Mouse (Mus musculus) naive thymus-derived CD4-positive, alpha-beta T cell, adult 2 months (primary cell): Measurements from ENCODE around the gene Popdc2.
"Not testable (repeated sequence)": the region's sequence is repeated elsewhere in the genome, so short reads cannot be mapped to it uniquely, and the experiment has no call there.

Experiments used
- DNase-seq: peaks from one replicate; pipeline ENCODE4 v3.0.0-alpha.2; 2011; ENCODE audit warnings: low read depth

The Popdc2 gene

DNA sequence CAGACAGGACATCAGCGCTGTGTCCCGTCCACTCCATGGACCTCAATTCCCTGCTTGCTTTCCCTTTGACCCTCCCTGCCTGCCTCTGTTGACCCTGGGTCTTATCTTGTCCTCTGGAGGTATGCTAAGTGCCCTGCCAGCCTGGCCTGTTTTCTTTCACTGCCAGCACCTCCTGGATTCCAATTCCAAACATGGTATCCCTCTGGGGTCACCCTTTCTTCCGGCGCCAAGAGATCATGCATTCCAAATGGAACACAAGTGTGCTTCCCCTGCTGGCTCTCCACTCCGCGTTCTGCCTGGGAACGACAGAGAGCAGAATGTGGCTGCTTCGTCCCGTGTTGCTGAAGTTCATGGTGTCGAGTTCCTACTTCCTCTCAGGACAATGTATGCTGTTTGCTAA, at the start of gene Popdc2:
Popdc2 (plus strand) TSS at position 277 of the 400 bp plus-strand sequence.
- DNase-seq = no peak

DNA sequence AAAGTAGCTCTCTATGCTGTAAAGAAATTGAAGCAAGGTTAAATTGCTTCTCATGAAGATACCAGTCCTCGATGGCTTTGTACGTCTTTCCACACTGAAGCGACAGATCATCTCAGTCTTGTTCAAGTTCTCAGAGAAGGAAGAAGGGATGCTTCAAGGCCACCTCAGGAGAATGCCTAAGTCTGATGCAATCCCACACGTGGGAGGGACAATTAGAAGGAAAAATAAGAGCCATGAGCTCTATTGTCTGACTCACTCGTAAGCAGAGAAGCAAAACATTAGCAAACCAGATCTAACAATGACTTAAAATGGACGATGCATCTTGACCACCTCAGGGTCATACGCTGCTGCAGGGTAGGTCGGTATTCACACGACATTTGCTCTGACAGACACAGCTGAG, 43.5 kb upstream of the Popdc2 start:
- DNase-seq = no peak

DNA sequence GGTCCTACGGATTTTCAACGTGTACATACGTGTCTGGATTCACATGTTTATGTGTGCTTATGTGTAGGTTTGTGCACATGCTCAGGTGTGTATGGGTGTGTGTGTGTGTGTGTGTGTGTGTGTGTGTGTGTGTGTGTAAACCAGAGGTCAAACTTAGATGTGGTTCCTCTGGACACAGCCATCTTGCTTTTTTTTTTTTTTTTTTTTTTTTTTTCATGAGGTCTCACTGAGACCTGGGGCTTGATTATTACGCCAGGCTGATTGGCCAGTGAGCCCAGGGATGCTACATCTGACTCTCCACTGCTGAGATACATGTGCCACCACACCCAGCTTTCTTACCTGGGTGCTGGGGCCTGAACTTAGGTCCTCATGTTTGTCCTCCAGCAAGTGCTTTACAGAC, 42.9 kb upstream of the Popdc2 start:
- DNase-seq = no peak

DNA sequence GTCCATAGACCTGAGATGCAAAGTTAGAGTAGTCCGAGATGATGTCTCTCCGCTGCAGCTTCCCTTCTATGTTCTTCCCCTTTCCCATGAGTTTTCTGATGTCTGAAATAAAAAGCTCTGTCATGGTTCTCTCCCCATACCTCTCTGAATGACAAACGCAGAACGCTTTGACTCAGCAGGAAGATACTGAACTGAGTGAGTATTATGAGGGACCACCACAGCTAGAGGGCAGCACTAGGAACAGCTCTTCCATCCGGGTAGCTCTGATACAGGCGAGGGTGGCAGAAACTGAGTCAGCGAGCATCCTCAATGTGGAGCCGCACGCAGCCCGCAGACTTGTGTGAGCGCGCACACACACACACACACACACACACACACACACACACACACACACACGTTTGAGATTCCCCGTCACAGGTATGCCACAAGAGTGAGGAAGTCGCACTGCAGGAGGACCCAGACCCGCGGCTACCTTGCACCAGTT, 40.5 kb upstream of the Popdc2 start:
- DNase-seq = peak; percentile 66

DNA sequence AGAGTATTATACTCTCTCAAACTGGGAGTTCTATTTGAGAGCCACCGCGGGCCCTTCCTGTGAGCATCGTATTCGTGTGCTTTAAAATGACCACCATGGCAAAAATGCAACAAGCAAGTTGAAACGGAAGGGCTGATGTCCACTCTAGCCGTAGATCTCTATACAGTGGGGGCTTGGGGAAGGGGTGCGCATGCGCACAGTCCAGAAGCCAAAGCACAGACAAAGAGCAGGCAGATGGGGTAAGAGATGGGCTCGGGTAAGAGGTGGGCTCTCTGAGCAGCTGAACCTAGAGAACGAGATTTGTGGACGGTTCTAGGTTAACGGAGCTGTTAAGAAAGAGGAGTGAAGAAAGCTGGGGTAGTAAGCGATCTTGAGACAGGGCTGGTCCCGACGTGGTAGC, 37.7 kb upstream of the Popdc2 start:
- DNase-seq = no peak

DNA sequence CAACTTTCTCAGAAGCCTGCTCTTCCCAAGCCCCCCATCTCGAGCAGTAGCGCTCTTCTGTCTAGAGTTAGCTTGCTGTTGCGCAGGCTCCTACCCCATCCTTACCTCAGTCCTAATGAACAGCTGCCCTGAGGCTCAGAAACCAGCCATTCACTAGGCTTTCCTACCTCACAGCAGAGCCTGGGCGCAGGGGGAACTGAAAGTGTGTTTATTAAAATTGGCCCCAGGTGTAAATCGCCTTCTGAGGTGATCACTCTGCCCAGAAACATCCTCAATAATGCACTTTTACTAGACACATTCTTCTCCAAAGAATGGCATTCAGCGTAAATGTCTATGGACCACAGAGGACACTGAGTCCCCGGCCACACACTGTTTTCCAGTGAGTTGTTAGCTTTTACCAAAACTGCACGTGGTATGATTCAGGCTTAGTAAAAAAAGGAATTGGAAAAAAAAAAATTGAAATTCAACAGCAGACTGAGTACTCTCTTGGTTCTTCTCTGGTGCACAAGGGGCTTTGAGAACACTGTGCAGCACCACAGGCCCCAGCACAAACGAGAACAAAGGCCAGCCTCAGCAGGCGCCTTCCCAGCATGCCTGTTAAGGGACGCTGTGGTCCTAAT, 35.1 kb upstream of the Popdc2 start:
- no peak for DNase-seq

DNA sequence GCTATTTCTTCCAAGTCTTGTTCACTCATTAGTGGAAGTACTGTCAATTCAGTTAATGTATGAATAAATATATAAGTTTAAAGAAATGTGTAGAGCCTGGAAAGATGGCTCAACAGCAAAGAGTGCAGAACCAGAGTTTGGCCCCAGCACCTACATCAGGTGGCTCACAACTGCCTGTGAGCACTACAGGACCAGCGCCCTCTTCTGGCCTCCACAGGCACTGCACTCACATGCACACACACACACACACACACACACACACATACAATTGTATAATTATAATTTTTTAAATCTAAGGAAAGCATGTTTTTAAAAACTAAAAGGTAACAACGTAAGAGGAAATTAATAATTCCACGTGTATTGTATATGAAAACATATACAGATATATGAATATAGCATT, 32.7 kb upstream of the Popdc2 start:
- no peak for DNase-seq

DNA sequence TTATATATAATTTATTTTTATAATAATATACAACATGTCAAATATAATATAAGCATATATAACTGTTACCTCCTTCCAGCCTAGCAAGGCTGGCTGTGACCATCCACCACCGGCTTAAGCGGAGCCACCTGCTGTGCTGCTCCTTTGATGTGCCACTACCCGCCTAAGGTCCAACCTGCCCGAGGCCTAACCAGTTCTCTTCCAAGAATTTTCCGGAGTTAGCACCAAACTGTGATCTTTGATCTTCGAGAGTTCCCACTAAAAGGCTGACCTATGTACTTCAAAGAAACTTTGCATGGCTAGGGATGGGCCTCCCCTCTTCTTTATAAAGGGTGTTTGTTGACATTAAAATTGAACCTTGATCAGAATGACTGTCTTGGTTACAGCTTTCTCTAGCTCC, 27.6 kb upstream of the Popdc2 start:
- DNase-seq = no peak

DNA sequence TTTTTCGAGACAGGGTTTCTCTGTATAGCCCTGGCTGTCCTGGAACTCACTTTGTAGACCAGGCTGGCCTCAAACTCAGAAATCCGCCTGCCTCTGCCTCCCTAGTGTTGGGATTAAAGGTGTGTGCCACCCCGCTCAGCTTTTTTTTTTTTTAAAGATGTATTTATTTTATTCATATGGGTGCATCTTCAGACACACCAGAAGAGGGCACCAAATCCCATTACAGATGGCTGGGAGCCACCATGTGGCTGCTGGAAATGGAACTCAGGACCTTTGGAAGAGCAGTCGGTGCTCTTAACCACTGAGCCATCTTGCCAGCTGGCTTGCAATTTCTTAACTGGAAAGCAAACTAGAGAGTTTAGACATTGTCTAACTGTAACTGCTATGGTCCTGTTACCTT, 23.9 kb upstream of the Popdc2 start:
- DNase-seq = not testable (repeated sequence)

DNA sequence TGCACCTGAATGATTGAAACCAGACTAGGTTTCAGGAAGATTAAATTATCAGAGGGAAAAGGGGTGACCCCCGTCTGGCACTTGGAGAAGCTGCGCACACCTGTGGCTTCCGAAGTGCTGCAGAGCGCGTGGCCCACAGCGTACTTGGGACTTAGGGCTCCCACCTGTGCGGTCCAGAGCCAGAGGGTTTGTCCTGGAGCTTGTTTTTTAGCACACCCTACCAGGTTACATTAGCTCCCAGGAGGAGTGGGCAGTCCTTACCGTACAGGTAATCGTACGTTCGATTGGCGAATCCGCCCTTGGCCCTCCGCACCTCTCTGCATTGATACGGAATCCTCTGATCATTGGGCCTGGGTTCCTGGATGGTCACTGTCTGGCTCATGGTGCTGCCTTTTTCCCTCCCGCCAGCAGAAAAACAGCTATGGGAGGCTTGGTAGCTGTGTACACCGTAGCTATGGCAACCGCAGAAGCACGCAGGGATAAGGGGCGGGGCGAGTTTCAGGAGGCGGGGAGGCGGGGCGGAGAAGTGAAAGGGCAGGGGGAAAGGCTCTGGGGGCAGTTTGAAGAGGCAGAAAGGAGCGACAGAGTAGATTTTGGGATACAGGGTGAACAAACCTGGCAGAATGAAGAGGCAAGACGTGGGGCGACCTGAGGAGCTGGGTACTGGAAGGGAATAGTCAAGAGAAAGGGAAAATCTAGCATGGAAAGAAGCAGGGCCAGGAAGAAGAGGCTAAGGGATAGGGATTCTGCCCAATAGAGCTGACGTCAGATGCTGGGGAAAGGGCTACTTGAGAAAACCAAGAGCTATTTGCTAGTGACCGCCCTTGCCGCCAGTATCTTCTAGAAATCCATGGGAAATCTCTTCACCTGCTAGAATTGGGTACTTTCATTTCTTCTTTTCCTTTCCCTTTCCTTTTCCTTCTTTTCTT, 20.3 kb upstream of the Popdc2 start, which contains the start of gene Maats1:
Maats1 (minus strand) TSS at position 748 of the 929 bp plus-strand sequence.
- peak; percentile 42 for DNase-seq

DNA sequence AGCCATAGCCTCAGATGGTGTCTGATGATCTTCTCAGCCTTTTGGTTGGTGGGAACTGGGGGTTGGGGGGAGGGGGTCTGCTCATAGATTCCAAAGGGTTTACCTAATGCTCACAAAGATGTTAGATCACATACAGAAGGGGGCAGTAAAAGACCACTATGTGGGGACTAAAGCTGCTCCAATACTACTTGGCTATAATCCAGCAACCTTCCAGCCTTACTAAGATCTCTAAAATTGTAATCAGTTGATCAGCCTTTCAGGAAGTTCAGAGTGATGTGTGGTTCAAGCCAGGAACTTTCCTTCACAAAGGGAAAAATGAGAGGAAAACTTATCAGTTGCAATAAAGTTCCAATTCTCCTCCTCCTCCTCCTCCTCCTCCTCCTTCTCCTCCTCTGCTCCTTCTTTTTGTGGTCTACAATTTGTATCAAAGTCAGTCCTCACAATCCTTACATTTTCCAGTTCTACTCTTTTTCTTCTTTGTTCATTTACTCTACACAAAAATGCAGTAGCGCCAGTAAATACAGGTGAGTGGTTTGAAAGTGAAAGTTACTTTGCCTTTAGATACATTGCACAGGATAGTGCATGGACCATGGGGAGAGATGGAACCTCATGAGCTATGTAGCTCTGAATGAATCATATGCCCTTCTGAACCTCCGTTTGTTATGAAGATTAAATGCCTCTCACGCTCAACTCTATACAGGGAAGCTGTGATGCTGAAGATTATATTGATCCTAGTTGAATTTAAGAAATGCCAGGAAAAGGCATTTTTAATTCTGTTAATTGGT, 16.9 kb upstream of the Popdc2 start:
- DNase-seq = peak; percentile 34

DNA sequence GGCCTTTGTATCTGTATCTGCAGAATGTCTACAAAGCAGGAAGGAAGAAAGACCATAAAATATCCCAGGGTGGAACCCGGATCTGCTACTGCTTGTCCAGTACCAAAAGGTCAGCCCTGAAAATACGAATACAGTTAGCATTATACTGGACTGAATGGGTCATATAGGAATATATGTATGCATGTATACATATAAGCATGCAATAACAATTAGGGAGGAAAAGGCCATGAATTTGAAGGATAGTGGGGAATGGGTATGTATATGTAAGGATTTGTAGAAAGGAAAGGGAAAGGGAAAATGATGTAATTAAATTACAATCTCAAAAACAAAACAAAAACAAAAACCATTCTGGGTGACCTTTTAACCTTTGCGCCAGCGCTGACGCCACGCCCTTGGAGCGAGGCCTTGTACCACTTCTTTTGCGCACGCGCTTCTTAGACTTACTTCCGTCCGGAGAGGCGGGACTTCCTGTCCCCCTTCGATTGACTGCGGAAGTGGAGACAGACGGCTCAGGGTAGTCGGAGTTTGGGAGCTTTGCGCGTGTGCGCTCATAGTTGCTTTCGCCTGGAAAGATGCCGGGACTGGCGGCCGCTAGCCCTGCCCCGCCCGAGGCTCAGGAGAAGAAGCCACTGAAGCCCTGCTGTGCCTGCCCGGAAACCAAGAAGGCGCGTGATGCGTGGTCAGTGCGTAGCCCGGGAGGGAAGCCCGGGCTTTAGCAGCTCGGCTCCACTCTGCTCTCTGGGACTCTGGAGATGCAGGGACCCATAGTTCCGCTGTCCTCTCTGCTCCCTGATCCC, 15.3 kb upstream of the Popdc2 start, which contains the start of the genes Cox17 and Gm21987:
Cox17 (plus strand) TSS at position 463 of the 797 bp plus-strand sequence.
Gm21987 (plus strand) TSS at position 512 of the 797 bp plus-strand sequence.
- DNase-seq = peak; percentile 95

DNA sequence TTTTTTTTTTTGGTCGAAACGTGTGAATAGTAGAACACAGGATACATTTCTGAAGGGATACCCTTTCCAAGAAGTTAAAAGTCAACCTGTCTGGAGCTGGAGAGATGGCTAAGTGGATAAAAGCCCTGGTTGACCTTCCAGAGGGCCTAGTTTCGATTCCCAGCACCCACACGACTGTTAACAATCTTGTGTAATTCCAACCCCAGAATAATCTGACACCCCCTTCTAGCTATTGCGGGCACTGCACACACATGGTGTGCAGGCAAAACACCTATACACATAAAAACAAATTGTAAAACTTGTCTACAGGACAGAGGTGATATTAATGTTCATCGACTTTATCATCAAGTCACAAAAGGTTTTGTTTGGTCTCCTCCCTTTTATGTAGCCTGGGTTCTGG, 14.4 kb upstream of the Popdc2 start:
- DNase-seq = no peak

DNA sequence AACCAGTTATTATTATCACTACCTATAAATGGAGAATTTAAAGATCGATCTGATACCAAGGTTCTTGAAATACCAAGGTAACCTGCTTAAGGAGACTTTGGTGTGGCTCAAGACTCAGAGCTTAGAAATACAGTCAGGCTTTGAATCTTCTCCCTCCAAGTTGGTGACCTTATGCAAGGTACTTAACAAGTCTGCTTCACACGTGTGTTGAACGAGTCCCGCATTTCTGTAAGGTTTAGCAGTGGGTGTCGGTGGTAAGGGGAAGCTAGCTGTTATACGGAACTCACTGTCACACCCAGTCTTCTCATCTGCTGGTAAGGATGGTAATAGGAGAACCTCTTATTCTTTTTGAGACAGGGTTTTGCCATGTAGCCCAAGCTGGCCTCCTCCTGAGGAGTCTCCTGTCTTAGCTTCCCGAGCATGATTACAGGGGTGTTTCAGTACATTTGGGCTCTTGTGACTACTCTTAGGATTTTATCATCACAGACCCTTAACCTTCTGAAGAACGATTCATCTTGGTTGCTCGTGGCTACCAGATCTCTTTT, 13.7 kb upstream of the Popdc2 start:
- DNase-seq = no peak

DNA sequence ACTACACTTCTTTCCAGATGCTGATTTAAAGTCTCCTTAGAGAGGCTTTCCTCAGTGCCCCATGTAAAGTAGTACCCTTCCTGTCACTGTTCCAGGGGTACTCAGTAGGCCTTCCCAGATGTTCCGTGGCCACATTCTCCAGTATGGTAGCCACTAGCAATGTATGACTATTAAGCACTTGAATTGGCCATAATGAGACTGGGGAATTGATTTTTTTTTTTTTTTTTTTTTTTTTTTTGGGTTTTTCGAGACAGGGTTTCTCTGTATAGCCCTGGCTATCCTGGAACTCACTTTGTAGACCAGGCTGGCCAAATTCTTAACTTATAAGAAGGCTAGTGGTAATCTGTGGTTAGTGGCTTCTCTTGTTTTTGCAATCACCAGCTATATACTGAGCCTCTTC, 12.1 kb upstream of the Popdc2 start:
- DNase-seq = no peak

DNA sequence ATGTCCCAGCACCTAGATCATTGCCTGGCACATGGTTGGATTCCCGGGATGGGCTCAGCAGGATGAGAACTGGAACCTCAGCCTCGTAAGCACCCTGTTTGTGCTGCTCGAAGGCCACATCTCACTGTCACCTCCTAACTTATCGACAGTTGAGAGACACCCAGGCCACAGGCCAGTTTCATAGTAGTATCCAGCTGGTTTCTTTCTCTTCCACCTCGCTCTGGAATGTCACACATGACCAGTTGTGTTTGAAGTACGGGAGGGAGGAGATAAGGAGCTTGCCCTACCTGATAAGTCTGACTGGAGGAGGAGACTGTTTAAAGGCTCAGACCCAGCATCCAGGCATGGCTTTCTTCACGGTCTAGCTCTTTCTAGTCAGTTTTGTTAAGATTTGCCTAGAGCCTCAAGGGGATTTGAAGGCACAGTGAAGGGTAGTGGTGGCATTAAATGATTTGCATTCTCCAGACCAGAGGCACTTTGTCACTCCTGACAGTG, 11.6 kb upstream of the Popdc2 start:
- DNase-seq = no peak

DNA sequence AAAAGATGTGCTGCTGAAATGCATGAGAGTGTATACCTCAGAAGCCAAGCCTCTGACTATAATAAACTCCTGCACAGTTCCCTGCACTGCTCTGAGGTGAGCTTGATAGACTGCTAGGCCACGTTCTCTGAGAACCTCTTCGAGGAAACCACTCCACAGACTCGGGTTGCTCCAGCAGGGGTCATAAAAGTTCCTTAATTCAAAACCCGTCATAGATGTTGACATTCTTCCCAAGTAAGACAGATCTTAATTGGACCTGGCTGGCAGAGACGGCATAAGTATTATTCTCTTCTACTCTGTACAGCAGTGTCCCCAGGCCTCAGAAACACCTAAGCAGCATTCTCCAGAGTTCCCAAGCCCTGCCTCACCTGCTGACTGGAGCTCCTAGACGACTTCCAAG, 11.1 kb upstream of the Popdc2 start:
- no peak for DNase-seq

DNA sequence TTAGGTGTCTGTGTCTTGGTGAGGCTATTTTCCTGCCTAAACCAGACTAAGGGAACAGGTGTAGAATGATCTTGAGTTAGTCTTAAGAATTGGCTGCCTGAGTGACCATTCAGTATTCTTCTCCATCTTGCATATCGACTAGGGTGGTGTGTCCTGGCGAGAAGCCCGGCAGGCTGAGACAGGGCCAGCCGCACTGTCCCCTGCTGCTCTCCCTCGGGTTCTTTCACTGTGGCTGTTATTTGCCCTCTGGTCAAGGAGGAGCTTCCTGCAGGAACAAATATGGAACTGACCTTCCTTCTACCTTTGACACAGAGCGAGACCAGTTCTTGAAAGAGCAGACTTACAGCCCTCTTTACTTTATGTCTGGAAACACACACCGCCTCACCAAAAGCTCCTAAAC, 10.0 kb upstream of the Popdc2 start:
- DNase-seq = no peak

DNA sequence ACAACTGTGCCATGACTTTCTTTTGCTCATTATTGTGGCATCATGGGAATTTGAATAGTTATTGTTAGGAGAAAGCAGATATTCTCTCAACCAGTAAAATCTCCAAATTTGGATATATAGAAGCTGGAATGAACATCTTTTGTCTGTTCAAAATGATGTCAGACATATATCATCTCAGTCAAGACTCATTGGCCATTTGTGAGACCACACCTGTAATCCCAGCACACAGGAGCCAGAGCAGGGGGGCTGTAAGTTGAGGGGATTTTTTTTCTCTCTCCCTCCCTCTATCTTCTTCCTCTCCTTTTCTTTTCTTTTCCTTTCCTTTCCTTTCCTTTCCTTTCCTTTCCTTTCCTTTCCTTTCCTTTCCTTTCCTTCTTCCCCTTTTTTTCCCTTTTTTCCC, 9.2 kb upstream of the Popdc2 start:
- peak; percentile 20 for DNase-seq

DNA sequence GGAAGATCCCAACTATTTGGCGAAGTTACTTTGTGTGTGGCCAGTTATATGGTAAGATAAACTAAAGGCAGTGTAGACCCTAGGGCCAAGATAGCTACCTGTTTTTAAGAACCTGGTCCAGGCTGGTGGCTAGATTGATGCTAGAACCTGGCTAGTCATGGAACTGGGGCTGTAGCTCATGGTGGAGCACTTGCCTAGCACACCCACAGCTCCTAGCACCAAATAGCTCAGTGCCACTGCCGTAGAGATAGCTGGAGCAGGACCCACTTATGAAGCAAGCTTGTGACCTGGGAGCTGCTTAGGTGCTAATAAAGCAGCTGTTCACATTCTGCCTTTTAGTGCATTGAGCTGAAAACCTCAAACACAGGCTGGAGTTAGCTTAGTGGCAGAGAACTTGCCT, 8.4 kb upstream of the Popdc2 start:
- DNase-seq = peak; percentile 38
